Mouse (Mus musculus): ENCODE data around the gene Ing2.
A peak's percentile ranks its signal among the peaks of the same experiment; 100 is the strongest.

Ing2 gene

GRCm38 (mm10) chr8:47674140-47674776 is 1.1 kb downstream of the Ing2 start:
- DNase-seq: no peak

GRCm38 (mm10) chr8:47673317-47674139 is 1.8 kb downstream of the Ing2 start:
- peak; percentile 93 for DNase-seq

DNA sequence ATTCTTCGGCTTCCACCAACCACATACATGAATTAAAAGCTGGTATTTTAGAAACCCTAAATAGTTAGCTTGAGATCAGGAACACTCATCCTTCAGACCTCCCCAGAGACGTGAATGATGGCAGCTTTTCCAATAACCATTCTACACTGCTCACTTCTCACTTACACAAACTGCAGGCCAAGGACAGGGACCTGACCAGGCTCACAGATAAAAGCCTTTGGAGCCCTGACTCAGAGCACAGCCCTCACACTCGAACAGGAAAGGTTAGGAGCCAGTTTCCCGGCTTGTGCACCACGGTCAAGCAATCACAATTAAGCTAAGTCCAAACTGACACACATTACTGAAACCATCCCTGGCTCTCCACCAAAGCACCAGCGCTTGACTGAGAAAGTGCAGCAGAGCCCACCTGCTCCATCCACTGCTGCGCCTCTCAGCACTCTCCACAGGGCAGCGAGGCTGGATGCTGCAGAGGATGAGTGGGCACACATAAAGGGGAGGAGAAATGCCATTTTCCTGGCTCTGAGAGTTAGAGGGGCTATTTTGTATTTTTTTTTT is 11.0 kb downstream of the Ing2 start:
- no peak for DNase-seq

GRCm38 (mm10) chr8:47663201-47663600 is 12.2 kb downstream of the Ing2 start:
- DNase-seq: no peak

- DNase-seq: no peak
Observed at GRCm38 (mm10) chr8:47662716-47663115, 12.6 kb downstream of the Ing2 start.

DNA sequence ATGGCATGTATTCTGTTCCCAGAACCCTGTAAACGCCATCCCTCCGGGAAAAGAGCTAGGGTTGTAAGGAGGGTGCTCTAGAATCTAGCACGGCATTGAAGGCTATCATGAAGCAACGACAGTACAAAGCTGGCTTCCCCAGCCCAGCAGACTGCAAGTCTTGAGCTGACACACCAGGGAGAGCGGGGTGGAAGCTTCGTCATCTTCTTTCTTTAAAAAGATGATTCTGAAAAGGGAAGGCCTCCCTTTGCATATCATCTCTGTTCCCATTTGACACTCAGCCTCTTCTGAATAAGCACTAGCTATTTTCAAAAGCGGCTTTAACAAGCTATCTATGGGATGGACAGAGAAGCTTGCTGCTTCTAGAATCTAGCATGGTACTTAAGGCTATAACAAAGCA is 15.0 kb downstream of the Ing2 start:
- DNase-seq: no peak

- DNase-seq: no peak
Observed at GRCm38 (mm10) chr8:47659463-47659862, 15.9 kb downstream of the Ing2 start.

GRCm38 (mm10) chr8:47654406-47654805 is 20.9 kb downstream of the Ing2 start:
- no peak for DNase-seq

- DNase-seq: no peak
Observed at GRCm38 (mm10) chr8:47652737-47653076, 22.6 kb downstream of the Ing2 start.

- DNase-seq: no peak
Observed at GRCm38 (mm10) chr8:47651913-47652736, 23.2 kb downstream of the Ing2 start.

DNA sequence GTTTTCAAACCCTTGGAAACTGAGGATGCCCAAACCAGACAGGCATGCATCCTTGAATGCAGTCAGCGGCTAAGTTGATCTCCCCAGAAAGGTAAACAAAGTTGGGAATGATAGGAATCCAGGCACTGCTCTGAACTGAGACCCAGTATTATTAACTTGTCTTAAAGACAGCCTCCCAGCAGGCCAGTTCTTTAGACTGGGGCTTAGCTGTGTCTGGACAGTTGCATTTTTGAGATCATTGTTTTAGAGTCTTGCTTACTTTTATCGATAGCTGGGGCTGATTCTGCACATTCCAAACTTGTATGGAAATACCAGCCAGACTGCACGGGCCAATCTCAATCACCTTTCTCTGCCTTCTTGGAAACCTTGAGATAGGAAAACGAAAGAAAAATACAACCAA is 24.5 kb downstream of the Ing2 start:
- no peak for DNase-seq

- no peak for DNase-seq
Observed at GRCm38 (mm10) chr8:47649551-47649950, 25.8 kb downstream of the Ing2 start.

GRCm38 (mm10) chr8:47642514-47643064 is 32.8 kb downstream of the Ing2 start:
- no peak for DNase-seq

DNA sequence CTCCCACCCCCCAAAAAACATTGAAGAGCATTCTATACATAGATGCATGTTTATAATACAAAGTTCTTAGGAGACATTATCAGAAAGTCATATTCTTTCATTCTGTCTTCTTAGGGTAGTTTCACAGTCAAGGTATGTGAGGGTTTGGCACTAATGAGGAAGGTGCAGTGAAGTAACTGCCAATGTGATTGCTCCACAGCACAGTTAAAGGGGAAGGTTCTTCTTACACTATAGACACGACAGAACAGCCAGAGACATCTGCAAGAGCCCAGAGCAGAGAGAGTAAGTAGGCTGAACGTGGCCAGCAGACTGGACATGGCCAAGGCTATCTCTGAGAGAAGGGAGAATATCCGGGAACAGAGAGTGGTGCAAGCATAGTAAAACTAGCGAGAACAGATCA is 38.2 kb downstream of the Ing2 start:
- DNase-seq: no peak

DNA sequence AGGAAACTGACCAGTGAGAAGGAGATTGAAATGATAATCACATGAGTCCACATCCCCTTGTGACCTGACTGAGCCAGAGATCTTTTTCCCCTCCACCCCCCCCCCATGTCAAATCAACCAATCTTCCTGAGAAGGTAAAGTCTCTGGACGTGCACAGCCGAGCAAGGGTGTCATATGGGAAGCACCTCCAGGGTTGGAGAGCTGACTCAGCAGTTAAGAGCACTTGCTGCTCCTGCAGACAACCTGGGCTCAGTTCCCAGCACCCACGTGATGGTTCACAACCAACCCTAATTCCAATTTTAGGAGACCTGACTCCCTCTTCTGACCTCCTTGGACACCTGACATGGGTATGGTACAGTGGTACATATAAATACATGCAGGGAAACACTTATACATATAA is 39.3 kb downstream of the Ing2 start:
- DNase-seq: no peak

DNA sequence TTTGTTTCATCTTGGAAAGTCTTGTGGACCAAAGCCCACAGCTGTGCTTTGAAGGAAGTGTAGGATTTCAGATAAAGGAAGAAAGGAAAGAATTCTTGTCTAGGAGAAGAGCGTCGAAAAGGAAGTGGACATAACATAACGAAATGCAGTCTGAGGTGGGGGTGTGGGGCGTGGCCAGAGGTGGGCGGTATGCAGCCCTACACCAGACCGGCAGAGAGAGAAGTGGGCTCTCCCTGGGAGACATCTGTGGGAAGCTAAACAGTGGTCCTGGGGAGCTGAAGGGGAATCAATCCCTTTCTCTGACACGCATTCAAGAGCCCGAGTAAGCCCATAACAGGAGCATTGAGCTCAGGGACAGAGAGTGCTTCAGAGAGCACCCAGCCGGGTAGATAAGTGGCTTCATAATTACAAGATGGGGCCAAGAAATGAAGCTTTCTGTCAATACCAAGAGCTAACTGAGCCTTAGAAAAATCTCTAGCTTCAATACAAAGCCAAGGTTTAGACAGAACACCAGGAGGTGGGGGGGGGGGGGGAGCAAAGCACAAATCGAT is 40.5 kb downstream of the Ing2 start:
- DNase-seq: peak; percentile 12

DNA sequence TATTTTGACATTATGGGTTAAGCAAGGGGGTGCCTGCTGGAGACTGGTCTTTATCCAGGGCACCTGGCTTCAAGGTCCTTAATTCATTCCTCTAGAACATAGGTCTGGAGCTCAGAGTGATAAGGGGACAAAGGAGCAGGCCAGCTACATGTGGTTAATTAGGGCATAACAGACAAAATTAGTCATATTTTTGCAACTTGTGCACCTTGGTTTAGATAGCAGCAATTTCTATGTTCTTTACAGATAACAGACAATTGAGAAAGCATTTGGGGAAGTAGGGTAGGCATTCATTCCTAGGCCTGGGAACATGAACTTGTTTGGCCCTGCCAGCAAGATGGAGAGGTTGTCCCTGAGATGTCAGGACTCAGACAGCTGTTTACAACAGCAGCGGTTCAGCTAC is 54.2 kb downstream of the Ing2 start:
- DNase-seq: no peak

All from thymus, postnatal 25 days (tissue).